Mouse (Mus musculus) megakaryocyte, adult 5-6 weeks (primary cell): Measurements from ENCODE around the gene Cfap36. TPM values are rescaled to one million over a fixed set of nuclear protein-coding genes. Genes with fewer than 3 reads are reported as not detected.

Experiments
- ATAC-seq: 2 replicates; pipeline ENCODE4 v1.8.0; 2016; ENCODE audit warnings: mild to moderate bottlenecking, inconsistent platforms; ENCODE audit not compliant: poor library complexity, severe bottlenecking
- total RNA-seq, 2 experiments: library from RNA; stranded (forward) in 1 of 2; stranded (reverse) in 1 of 2; fragments of 153-499, 151-499 nt in 1 of 2; fragments of 221-1000, 200-1000 nt in 1 of 2; gene quantifications; 2 replicates each; pipeline versions ENCODE4 v1.2.3 to v1.2.4; 2015 to 2017

Gene Cfap36
- total RNA-seq (2015) (25.8 and 26.0 TPM in 2 replicates), total RNA-seq (2017) (28.6 and 33.9 TPM in 2 replicates)

DNA sequence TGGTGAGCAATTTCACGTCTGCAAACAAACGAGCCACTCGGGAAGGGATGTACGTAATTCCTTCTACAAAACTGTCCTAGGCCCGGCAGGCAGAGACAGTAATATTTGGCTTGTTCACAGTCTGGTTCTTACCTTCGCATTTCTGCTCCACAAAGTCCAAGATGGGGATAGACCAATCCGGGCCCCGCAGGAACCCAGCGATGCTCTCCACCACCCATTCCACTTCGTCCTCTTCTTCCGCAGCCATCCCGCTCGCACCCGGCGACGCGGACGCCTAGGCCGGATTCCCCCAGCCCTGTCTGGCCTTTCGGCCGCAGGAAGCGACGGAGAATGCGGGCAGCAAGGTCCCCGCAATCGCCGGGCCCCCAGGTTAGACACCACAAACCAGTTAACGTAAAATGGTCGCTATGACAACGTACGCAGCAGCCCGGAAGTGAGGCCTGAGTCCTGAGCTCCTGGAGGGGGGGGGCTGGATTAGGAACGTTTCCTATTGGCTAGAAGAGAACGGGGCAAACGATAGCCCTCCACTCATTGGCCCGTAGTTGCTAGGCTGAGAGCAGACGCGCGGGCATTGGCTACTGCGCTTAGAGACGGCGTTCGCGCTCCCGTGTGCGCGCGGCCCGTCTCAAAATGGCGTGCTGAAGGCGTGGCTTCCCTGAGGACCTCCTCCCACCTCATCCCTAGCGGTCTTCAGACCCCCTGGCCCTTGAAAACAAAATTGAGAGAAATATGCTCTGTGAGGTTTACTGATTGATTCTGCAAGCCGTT is at the start of gene Cfap36:
Gene Cfap36 (minus strand): TSS at position 527 of the 768 bp plus-strand sequence.
- peak; percentile 98 for ATAC-seq

DNA sequence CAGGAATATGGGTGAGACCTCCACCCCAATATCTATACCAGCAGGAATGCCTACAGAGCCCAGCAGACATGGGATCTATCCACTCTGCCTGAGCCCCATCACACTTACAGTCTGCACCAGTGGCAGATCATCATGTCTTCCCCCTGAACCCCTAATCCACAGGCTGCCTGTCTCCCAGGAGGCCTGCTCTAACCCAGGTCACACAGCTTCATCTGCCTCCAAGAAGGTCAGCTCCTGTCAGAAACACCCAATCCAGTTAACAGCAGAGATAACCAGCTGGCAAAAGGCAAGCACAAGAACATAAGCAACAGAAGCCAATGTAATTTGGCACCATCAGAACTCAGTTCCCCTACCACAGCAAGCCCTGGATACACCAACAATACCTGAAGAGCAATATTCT is 40.1 kb upstream of the Cfap36 start:
- ATAC-seq: no peak

DNA sequence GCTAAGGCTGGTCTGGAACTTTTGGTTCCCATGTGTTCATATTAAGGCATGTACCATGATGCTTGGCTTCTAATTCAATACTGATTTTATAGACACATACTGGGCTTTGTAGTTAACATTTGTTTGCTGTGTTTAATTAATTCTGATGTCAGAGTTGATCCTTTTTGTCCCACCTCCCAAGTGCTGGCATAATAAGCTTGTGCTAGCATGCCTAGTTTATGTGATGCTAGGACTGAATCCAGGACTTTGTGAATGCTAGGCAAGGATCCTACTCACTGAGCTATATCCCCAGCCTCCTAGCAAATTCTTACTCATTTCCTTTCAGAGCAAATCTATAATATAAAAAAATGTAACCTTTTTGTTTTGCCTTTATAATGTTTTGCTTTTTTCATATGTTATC is 38.8 kb upstream of the Cfap36 start:
- ATAC-seq: no peak

DNA sequence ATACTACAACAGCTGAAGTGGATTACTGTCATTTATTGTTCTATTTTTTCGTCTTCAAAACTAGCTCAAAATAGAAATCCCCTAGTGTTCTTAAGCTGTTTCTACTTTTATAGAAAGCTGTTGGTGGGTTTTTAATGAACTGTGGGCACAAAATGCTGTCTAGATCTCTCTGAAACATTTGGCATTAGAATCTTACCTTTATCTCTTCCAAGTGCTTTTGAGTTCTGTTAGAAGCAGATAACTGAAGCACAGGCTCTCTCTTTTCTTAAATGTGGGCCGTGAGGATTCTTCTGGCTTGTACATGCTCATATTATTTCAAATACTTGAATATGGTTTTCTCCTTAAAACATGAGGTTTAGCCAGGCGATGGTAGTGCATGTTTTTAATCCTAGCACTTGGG is 27.5 kb upstream of the Cfap36 start:
- ATAC-seq: no peak

DNA sequence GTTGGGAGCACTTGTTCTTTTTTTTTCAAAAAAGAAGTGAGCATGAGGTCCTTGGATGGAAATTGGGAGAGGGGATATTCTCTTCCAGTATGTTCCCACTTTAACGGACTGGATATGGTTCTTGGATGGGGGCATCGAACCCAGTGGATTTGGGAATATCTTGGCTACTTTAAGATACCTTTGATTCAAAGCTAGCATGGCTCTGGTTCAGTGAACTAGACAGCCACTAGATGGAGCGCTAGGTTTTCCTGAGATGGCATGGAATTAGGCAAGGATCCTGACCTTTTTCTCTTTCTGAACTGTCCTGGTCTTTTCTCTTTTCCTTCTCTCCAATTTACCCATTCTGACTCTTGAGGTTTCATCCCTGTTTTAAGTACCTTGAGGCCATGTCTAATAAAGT is 20.6 kb upstream of the Cfap36 start:
- peak; percentile 63 for ATAC-seq

DNA sequence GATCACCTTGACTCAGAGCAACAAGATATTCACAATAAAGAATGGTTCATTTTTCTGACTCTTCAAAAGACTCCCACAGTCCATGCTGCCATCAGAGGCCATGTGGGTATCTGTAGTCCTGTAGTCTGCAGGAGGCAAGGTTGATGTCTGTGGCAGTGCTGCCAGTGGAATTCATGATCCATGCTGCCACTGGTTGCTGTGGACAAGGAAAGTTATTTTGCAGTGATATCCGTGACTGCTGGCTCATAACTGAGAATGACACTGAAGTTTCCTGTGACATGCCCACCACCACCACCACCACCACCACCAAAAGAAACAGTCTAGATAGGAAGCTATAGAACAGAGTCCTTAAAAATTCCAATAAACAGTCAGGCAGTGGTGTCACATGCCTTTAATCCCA is 7.4 kb upstream of the Cfap36 start:
- no peak for ATAC-seq

DNA sequence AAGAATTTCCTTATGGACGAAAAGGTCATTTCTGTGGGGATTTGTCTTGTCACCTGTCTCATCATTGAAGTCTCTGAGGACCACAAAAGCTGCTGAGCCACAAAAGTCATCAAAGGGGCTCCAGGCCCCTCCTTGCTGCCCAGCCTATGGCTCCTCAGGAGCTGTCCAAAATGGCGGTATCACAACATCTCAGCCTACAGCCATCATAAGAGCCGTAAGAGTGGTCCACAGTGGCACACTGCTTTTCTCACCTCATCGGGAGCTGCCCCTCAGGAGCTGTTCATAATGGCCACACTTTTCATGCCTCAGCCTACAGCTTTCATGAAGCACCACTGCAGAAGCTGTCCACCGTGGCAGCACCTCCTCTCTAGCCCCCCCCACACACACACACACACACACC is 1.2 kb upstream of the Cfap36 start:
- no peak for ATAC-seq

DNA sequence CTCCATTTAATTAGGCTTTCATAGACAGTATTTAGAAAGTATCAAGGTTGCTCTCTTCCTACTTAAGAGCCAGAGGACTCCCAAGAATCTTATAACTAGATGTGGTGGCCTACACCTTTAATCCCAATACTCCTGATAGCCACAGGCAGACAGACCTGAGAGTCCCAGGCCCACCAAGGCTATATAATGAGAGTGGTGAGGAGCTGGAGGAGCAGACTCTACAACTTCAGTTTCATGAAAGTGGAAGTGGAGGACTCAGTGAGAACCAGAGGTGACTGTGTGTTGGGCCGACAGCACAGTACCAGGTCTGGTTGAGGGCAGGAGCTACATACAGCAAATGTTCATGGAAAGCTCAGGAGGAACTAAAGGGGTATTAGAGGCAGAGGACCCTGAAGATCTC is 516 bp upstream of the Cfap36 start:
- ATAC-seq: no peak

DNA sequence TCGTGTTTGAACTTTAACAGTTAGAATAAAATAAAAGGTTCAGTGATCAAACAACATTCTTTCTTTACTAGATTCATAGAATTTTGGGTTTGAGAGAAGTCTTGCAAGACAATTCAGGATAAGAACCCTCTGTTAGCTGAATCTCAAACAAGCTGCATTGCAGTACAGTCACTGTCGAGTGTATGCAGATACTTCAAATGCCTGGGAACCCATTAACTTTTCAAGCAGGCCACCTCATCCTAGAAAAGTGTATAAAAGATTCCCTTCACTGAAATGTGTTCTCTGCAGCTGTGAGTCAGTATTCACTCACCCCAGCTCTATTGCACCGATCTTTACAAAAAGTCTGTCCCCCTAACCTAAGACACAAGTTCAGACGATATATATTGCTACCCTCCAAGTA is 1.2 kb downstream of the Cfap36 start:
- no peak for ATAC-seq

DNA sequence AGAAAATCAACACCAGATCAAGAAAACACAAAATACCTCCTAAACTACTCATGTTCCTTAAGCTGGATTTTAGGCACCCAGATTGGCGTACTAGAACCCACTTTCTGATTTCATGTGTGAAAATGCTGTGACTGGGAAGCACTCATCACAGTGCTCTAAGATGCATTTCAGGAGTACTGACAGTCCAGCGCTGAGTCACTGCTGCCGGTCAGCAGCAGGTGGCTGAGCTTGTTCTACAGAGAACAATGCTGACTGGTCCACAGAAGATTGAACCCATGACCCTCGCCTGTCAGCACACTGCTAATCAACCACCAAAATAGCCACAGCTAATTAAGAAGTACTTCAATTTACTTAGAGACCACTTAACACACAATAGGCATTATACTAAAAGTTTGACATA is 5.2 kb downstream of the Cfap36 start:
- no peak for ATAC-seq

DNA sequence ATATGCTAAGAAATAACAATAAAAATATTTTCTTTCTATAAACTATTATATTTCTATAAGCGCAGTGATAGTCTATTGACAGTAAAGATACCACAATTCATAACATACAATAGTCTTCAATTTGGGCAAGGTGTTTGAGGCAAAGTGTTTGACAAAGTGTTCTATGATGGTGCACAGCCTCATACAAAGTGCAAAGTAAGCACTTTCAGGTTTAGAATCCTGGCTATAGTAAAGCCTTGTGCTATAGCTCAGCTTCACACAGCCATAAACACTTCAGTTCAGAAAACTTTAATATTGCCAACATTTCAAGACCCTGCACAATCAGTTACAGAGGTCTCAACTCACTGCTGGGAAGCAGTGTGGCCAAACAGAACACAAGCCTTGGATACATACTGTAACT is 7.9 kb downstream of the Cfap36 start:
- ATAC-seq: no peak

DNA sequence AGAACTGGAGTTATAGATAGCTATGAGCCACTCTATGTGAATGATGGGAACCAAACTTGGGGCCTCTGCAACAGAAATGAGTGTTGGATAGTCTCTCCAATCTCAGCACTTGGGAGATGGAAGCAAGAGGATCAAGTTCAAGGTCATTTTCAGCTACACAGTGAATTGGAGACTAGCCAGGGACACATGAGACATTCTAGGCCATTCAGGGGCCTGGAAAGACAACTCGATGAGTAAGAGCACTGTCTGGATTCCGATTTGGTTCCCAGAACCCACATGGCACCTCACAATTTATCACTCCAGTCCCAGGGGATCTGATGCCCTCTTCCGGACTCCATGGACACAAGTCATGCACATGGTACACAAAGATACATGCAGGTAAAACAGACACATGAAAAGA is 8.7 kb downstream of the Cfap36 start:
- no peak for ATAC-seq

DNA sequence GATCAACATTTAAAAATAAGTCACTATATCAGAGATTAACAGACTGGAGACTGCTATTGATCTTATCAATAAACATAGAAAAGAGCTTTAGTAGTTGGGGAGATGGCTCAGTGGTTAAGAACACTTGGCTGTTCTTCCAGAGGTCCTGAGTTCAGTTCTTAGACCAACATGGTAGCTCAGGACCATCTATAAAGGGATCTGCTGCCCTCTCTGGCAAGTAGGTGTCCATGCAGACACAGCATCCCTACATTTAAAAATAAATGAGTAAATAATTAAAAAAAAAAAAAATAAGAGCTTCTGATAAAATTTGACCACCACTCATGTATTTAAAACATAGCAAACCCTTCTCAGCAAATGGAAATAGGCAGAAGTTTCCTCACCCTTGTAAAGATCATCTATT is 9.2 kb downstream of the Cfap36 start:
- ATAC-seq: no peak

DNA sequence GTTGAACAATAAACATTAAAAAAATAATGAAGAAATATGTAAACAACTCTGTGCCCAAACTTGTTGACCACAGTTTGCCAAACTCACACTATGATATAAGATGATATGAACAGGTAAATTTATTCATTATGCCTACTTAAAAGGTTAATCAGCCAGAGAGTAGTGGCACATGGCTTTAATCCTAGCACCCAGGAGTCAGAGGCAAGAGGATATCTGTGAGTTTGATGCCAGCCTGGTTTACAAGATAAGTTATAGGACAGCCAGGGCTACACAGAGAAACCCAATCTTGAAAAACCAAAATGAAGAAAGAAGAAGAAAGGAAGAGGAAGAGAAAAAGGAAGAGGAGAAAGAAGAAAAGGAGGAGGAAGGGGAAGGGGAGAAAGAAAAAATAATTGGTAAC is 9.8 kb downstream of the Cfap36 start:
- no peak for ATAC-seq

DNA sequence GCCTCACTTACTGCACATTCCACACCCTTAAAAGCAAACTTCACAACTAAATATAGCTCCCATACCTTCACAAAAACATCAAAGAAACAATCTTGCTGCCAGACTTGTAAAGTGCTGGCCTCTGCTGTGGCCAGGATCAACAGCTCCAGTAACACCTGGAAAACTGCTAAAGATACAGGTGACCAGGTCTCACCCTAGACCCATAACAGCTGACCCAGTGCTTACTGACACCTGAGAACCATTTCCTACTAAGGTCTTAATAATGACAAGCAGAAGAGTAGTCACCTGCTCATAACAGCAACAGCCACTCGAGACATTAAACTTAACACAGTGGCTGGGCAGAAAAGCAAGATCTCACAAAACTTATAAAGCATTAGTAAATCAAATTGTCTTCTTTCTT is 13.6 kb downstream of the Cfap36 start:
- ATAC-seq: no peak

DNA sequence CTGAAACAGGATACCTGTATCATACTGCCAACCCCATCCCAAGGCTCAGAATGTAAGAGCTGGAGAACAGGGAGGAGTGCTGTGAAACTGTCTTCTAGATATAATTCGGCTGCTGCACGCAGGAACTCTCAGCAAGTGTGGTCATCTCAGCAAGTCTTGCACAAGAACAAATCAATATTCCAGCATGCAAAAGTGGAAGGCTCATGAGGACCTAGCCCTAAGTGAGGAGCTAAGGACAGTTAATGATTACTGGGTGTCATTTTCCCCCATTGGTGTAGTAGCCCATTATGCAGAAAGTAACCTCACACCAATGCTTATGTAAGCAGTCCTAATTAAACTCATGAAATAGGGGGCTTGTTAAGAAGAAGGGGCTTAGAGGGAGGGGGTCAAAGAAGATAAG is 18.3 kb downstream of the Cfap36 start:
- no peak for ATAC-seq

DNA sequence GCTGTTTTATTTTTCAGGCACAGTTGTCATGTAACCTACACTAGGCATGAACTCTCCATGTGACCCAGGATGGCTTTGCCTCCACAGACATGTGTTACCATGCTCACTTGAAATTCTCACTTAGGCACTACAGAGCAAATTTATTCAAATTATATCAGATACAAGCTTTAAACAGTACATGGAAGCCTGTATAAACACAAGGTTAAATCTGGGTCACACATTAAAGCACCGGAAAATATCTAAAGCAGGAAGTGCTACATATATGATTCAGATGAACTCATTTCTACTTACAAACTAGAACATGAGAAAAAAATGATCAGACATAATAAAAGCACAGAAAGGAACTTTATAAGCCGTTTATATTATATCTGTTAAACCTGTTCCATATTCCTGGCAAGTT is 22.5 kb downstream of the Cfap36 start:
- no peak for ATAC-seq

DNA sequence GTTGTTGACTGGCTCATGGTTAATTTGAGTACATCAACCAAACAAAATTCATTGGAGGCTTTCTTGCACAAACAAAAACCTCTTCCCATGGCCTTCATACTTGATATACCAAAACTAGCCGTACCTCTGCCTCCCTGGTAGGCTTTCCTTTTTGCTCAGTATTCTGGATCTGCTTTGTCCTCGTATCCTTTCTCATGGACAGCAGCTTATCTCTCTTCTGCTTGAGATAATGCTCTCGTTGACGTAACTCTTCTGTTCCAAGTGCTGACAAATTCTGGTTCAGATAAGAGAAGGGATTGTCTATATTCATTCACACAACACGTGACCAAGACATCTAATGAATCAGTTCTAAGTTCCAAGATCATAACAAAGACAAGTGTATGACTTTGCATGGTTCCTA is 24.9 kb downstream of the Cfap36 start:
- ATAC-seq: no peak

DNA sequence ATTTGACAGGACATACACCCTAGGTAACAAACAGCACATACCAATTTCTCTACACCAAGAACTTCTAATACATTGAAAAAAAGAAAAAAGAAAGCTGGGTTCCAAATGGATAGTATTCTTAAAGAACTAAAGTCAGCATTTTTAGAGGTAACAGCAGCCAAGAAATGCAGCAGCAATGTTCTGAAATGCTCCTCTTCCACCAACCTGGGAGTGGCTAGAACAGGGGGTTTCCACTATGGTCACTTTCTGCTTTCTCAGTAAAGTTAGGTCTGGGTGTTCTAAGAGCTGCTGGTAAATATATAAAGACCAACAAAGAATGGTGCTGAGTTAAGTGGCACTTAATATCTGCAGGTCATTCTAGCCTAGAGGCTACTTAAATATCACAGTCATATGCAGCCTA is 28.2 kb downstream of the Cfap36 start:
- no peak for ATAC-seq

DNA sequence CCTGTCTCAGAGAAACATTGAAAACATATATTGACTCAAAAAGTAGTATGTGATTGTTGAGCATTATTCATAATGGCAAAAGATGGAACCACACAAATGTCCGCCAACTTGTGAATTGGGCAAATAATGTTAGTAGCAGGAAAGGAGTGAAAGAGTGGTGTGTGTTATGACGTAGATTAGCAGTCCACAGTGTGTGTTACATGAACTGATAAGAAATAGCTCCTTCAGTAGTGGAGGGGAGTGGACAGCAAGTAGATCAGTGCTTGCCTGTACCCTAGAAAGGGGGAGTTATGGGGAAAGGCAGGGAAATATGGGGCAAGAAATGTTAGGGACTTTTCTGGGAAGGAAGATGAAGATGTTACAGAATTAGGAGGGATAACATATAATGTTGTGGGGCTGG is 31.0 kb downstream of the Cfap36 start:
- no peak for ATAC-seq

DNA sequence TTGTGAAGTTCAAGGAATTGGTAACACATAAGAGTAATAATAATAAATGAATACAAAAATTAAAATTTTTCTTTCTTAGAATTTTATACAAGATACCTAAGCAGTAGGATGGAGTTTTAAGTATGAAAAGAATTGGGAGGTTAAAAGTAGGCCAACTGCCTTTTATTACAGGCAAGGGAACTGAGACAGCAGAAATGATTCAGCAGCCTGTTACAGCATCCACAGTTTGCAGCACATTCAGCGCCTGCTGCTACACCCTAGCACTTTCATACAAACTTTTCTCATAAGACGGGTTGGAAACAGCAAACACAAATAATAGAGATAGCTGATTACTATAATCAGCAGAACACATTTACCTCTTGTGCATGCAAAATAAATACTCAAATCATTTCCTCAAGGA is 37.4 kb downstream of the Cfap36 start:
- no peak for ATAC-seq

DNA sequence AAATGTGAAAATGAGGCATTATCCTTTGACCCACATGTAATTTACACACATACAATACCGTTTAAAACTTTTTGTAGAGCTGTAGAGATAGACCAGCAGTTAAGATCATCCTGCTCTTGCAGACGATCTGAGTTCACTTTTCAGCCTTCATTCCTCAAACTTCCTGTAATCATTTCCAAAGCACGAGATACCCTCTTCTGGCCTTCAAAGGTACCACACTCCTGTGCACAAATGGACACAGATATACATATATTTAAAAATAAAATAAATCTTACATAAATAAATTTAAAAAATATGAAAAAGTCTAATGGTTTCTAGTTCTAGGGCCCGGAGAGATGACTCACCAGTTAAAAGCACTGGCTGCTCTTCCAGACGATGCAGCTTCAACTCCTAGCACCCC is 43.6 kb downstream of the Cfap36 start:
- no peak for ATAC-seq

DNA sequence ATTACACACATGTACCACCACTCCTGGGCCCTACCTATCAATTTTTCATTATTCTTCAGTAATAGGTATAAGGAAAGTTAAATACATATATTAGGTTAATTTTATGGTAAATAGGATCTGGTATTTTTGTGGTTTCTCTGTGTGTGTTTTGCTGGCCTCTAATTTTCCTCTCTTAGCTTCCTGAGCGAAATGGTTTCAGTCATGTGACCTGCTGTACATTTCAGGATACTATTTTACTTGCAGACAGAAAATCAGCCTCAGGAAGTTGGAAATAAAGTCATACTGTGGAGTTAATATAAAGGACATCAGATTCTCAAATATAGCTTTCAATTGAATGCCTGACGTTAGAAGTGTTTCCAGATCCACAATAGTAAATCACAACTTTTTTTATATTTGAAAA is 58.2 kb downstream of the Cfap36 start:
- no peak for ATAC-seq
